In genomic region chr10:68028327-68029080, GRCm38 (mm10) we compare ENCODE assay signal across 19 mouse cellular contexts. TPM values are rescaled to one million over a fixed set of nuclear protein-coding genes. Genes with fewer than 3 reads are reported as not detected.
DNase-seq lines count a peak whose midpoint lies in the region; ATAC-seq and TF ChIP-seq lines count a peak whose summit lies in the region.
"Had no signal": no experiment of that assay in that cellular context is flagged by ENCODE, and none has a peak within 500 bp of the region (broad histone marks: within the 10 kb centered on the region; RNA-seq: fewer than 3 reads in every experiment).

No protein-coding gene starts in this region.

- 0 out of 2 replicates have a peak, but pooled peaks cover 9% of the 10 kb centered on the region for H3K36me3 ChIP-seq in heart, embryonic 12.5 days
- H3K36me3 ChIP-seq in E14TG2a.4 (ENCODE audit: insufficient read depth, low read length), result peaks cover 29% of the 10 kb centered on the region
- H3K36me3 ChIP-seq in embryonic facial prominence, embryonic 11.5 days (replicated peaks; ENCODE audit: control insufficient read depth, insufficient read depth, low read depth, low read length), result no peaks in the 10 kb centered on the region
- no peaks in the 10 kb centered on the region for H3K36me3 ChIP-seq in liver, postnatal 0 days (replicated peaks; ENCODE audit: insufficient read depth, low read length)

- no peak for DNase-seq in heart, adult 9 months (ENCODE audit: low spot score in 2 of 2)
- DNase-seq in embryonic facial prominence, embryonic 11.5 days (ENCODE audit: low spot score), result peak; percentile 14
- DNase-seq in liver, postnatal 0 days, result no peak
- DNase-seq in gastrocnemius, adult 8-10 months (ENCODE audit: low spot score in 2 of 2), result no peak
- no peak for DNase-seq in layer of hippocampus, postnatal 25 days (ENCODE audit: extremely low spot score in 1 of 2, low spot score in 1 of 2)
- no peak for DNase-seq in heart, adult 18-20 months
- DNase-seq: cerebellum, adult 8-10 months; gastrocnemius, postnatal 10 days; kidney, adult 9 months; layer of hippocampus, postnatal 36 days; lung, postnatal 14 days; right cerebral cortex, adult 18-20 months had no signal

- TF ChIP-seq CTCF in E14TG2a.4 (conservative IDR thresholded peaks at IDR 0.05; ENCODE audit: low read length), result no peak
- no peak for TF ChIP-seq CTCF in liver, postnatal 0 days (IDR thresholded peaks at IDR 0.05; ENCODE audit: low read depth)

- H3K4me1 ChIP-seq in heart, embryonic 12.5 days (replicated peaks), result no peaks in the 10 kb centered on the region
- peaks cover 31% of the 10 kb centered on the region for H3K4me1 ChIP-seq in E14TG2a.4 (replicated peaks; ENCODE audit: low read depth, low read length)
- H3K4me1 ChIP-seq in embryonic facial prominence, embryonic 11.5 days (ENCODE audit: control insufficient read depth, insufficient read depth, low read length), result no peaks in the 10 kb centered on the region
- peaks cover 4% of the 10 kb centered on the region; the same call in 1 of the 2 replicates for H3K4me1 ChIP-seq in liver, postnatal 0 days (ENCODE audit: insufficient read depth)

- H3K4me3 ChIP-seq in heart, embryonic 12.5 days, result no peak overlapping the region
- H3K4me3 ChIP-seq in E14TG2a.4 (replicated peaks; ENCODE audit: low read length), result peak overlapping the region; percentile 70
- no peak overlapping the region for H3K4me3 ChIP-seq in embryonic facial prominence, embryonic 11.5 days (ENCODE audit: low read depth, low read length)
- no peak overlapping the region for H3K4me3 ChIP-seq in liver, postnatal 0 days (ENCODE audit: low read depth, low read length)
- H3K4me3 ChIP-seq: embryonic facial prominence, embryonic 13.5 days; forebrain, embryonic 13.5 days; limb, embryonic 13.5 days; myocyte had no signal

- ATAC-seq in heart, embryonic 12.5 days (ENCODE audit: insufficient number of reproducible peaks, low FRiP score), result peak; percentile 39; the same call in 1 of the 2 replicates
- 0 out of 2 replicates have a peak, but pooled peaks have one; percentile 62 for ATAC-seq in embryonic facial prominence, embryonic 11.5 days (replicated peaks; ENCODE audit: insufficient number of reproducible peaks, low FRiP score, low TSS enrichment, low read depth)
- peak; percentile 35; the same call in 1 of the 2 replicates for ATAC-seq in liver, postnatal 0 days
- ATAC-seq: forebrain, embryonic 13.5 days had no signal

- no peaks in the 10 kb centered on the region for H3K9me3 ChIP-seq in heart, embryonic 12.5 days (replicated peaks)
- H3K9me3 ChIP-seq in E14TG2a.4 (ENCODE audit: low read length), result no peaks in the 10 kb centered on the region
- no peaks in the 10 kb centered on the region for H3K9me3 ChIP-seq in embryonic facial prominence, embryonic 11.5 days (replicated peaks; ENCODE audit: control insufficient read depth, low read length)
- H3K9me3 ChIP-seq in liver, postnatal 0 days (ENCODE audit: low read length), result no peaks in the 10 kb centered on the region
- H3K9me3 ChIP-seq: embryonic facial prominence, embryonic 13.5 days; forebrain, embryonic 13.5 days; limb, embryonic 13.5 days had no signal

- H3K27me3 ChIP-seq in heart, embryonic 12.5 days (replicated peaks), result no peaks in the 10 kb centered on the region
- no peaks in the 10 kb centered on the region for H3K27me3 ChIP-seq in E14TG2a.4 (ENCODE audit: insufficient read depth, low read length)
- no peaks in the 10 kb centered on the region for H3K27me3 ChIP-seq in embryonic facial prominence, embryonic 11.5 days (ENCODE audit: control insufficient read depth, insufficient read depth, low read length)
- H3K27me3 ChIP-seq in liver, postnatal 0 days (ENCODE audit: insufficient read depth, low read length), result no peaks in the 10 kb centered on the region
- H3K27me3 ChIP-seq: embryonic facial prominence, embryonic 13.5 days; forebrain, embryonic 13.5 days; limb, embryonic 13.5 days had no signal

- H3K9ac ChIP-seq in heart, embryonic 12.5 days, result no peak overlapping the region
- no peak overlapping the region for H3K9ac ChIP-seq in embryonic facial prominence, embryonic 11.5 days (replicated peaks; ENCODE audit: low read length)
- H3K9ac ChIP-seq in liver, postnatal 0 days (replicated peaks), result no peak overlapping the region
- H3K9ac ChIP-seq: embryonic facial prominence, embryonic 13.5 days; forebrain, embryonic 13.5 days; hindbrain, embryonic 14.5 days; limb, embryonic 13.5 days had no signal

- TF ChIP-seq EP300 in liver, postnatal 0 days (IDR thresholded peaks at IDR 0.05; ENCODE audit: low read depth), result no peak

- no peak overlapping the region for H3K4me2 ChIP-seq in heart, embryonic 12.5 days
- H3K4me2 ChIP-seq in embryonic facial prominence, embryonic 11.5 days (ENCODE audit: low read depth, low read length), result no peak overlapping the region
- H3K4me2 ChIP-seq in liver, postnatal 0 days (ENCODE audit: low read depth, low read length), result no peak overlapping the region
- H3K4me2 ChIP-seq: embryonic facial prominence, embryonic 13.5 days; forebrain, embryonic 13.5 days; hindbrain, embryonic 14.5 days; limb, embryonic 13.5 days had no signal

- 59% methylated on average over 12 of the region's 12 CpGs for WGBS in heart, embryonic 12.5 days
- WGBS in embryonic facial prominence, embryonic 11.5 days, result 31% methylated on average over 12 of the region's 12 CpGs
- 54% methylated on average over 12 of the region's 12 CpGs for WGBS in liver, postnatal 0 days (ENCODE audit: insufficient replicate concordance)

- H3K27ac ChIP-seq in heart, embryonic 12.5 days (ENCODE audit: poor library complexity, severe bottlenecking), result no peak overlapping the region
- H3K27ac ChIP-seq in embryonic facial prominence, embryonic 11.5 days (replicated peaks; ENCODE audit: low read depth, low read length), result no peak overlapping the region
- 0 out of 2 replicates have a peak overlapping the region, but pooled peaks have one; percentile 2 for H3K27ac ChIP-seq in liver, postnatal 0 days (ENCODE audit: low read depth)
- H3K27ac ChIP-seq: embryonic facial prominence, embryonic 13.5 days; forebrain, embryonic 13.5 days; hindbrain, embryonic 14.5 days; limb, embryonic 13.5 days had no signal

RNA-seq across cellular contexts. Expression of gene Rtkn2, which starts 49.1 kb away (rescaled TPM):
- 7.4 and 7.9 TPM in 2 replicates for polyA plus RNA-seq in heart, embryonic 12.5 days (2016; fragmentation: Nextera tagmentation; extraction: Ambion mirVana)
- polyA plus RNA-seq in embryonic facial prominence, embryonic 11.5 days (2014; fragmentation: Nextera tagmentation; extraction: Ambion mirVana), result 12.7 and 14.2 TPM in 2 replicates
- polyA plus RNA-seq in liver, postnatal 0 days (2015; fragmentation: Nextera tagmentation; extraction: Ambion mirVana), result 1.4 TPM in 2 replicates
- total RNA-seq in gastrocnemius, adult 8-10 months (2022), result under 1 TPM; 0.46 to 0.75 (median 0.57) TPM
- total RNA-seq in layer of hippocampus, postnatal 25 days (2021), result 1 to 10 TPM; 4.7 to 6.5 TPM
- under 1 TPM; 0.22 to 0.41 TPM for total RNA-seq in heart, adult 18-20 months (2021)
